13 mouse cellular contexts compared by ENCODE assay signal in genomic region chr3:89144821-89145220, GRCm38 (mm10). TPM values are rescaled to one million over a fixed set of nuclear protein-coding genes. Genes with fewer than 3 reads are reported as not detected.
"Had no signal": no experiment of that assay in that cellular context is flagged by ENCODE, and none has a peak within 500 bp of the region (broad histone marks: within the 10 kb centered on the region; RNA-seq: fewer than 3 reads in every experiment).

No protein-coding gene starts in this region.

- ATAC-seq: hindbrain, embryonic 16.5 days; inflammation-experienced regulatory T-cells, adult 6 months; intestine, postnatal 0 days; midbrain, embryonic 13.5 days had no signal

- H3K27ac ChIP-seq: left cerebral cortex, adult 2 months; limb, embryonic 10.5 days; lung, embryonic 15.5 days; midbrain, embryonic 13.5 days had no signal

- H3K4me3 ChIP-seq: left cerebral cortex, adult 2 months; limb, embryonic 10.5 days; lung, embryonic 15.5 days; midbrain, embryonic 13.5 days had no signal

- H3K9ac ChIP-seq: lung, embryonic 15.5 days; midbrain, embryonic 13.5 days had no signal

- H3K36me3 ChIP-seq: limb, embryonic 10.5 days; lung, embryonic 15.5 days had no signal

- DNase-seq: lung, postnatal 14 days; right cerebral cortex, postnatal 14 days; thymus, postnatal 4 days had no signal

- H3K9me3 ChIP-seq: limb, embryonic 10.5 days; lung, embryonic 15.5 days; midbrain, embryonic 13.5 days had no signal

- H3K4me2 ChIP-seq: lung, embryonic 15.5 days; midbrain, embryonic 13.5 days had no signal

RNA-seq across cellular contexts. Expression of gene Pklr, which starts 8.9 kb away (rescaled TPM):
- total RNA-seq: layer of hippocampus, postnatal 25 days; left cerebral cortex, adult 2 months; left cerebral cortex, postnatal 14 days; midbrain, postnatal 0 days had no signal
- polyA plus RNA-seq: inflammation-experienced regulatory T-cells, adult 6 months; midbrain, embryonic 13.5 days had no signal
